Mouse (Mus musculus) kidney, embryonic 14.5 days (tissue): Measurements from ENCODE around the gene Gm1110. TPM values are rescaled to one million over a fixed set of nuclear protein-coding genes. Genes with fewer than 3 reads are reported as not detected.

Source experiments
- polyA plus RNA-seq: library from polyadenylated mRNA; unstranded; fragments of >200 nt; fragmentation: Nextera tagmentation; extraction: Ambion mirVana; gene quantifications from 2 replicates; pipeline ENCODE4 v1.2.1, GENCODE M21; 2014

Gene Gm1110
- polyA plus RNA-seq, 1 experiment from 2014 or later, result not detected

Other genes with a start within 250 kb of the Gm1110 start
- gene B3gat1, start 189.4 kb downstream of the Gm1110 start, polyA plus RNA-seq, result 0.13 and 0.14 TPM in 2 replicates
- 23.9 and 36.7 TPM in 2 replicates for gene Glb1l2, start 116.6 kb downstream of the Gm1110 start, polyA plus RNA-seq
- not detected in 2 replicates for gene Glb1l3, start 62.2 kb downstream of the Gm1110 start, polyA plus RNA-seq
- 36.2 and 40.6 TPM in 2 replicates for gene Acad8, start 76.5 kb upstream of the Gm1110 start, polyA plus RNA-seq
- gene Thyn1, start 76.6 kb upstream of the Gm1110 start, polyA plus RNA-seq, result 173 and 224 TPM in 2 replicates
- gene Vps26b, start 107.0 kb upstream of the Gm1110 start, polyA plus RNA-seq, result 24.1 and 42.3 TPM in 2 replicates
- 25.6 and 41.3 TPM in 2 replicates for gene Ncapd3, start 107.1 kb upstream of the Gm1110 start, polyA plus RNA-seq
- 75.1 and 78.3 TPM in 2 replicates for gene Jam3, start 232.3 kb upstream of the Gm1110 start, polyA plus RNA-seq